Mouse (Mus musculus) heart, adult 2 months (tissue): ENCODE measurements around the gene Shld1. TPM values are rescaled to one million over a fixed set of nuclear protein-coding genes. Genes with fewer than 3 reads are reported as not detected.
A peak's percentile ranks its signal among the peaks of the same experiment; 100 is the strongest.

ENCODE experiments used
- DNase-seq, 2 experiments: peaks; one replicate each; pipeline ENCODE4 v3.0.0; 2021
- H3K27ac ChIP-seq: fragments of 200-600 bp; 2 replicates; pipeline ENCODE4 v1.8.1; 2022
- H3K27me3 ChIP-seq: fragments of 200-500 bp; 2 replicates; pipeline ENCODE4 v1.6.1; 2012; ENCODE audit warnings: mild to moderate bottlenecking, low read length, inconsistent platforms, mixed read lengths; ENCODE audit not compliant: control insufficient read depth, insufficient read depth
- H3K36me3 ChIP-seq: fragments of 200-500 bp; 2 replicates; pipeline ENCODE4 v1.6.1; 2012; ENCODE audit warnings: low read length, inconsistent platforms; ENCODE audit not compliant: control insufficient read depth, insufficient read depth
- H3K4me1 ChIP-seq: fragments of 200-500 bp; 2 replicates; pipeline ENCODE4 v1.6.1; 2011; ENCODE audit warnings: low read length; ENCODE audit not compliant: control insufficient read depth, insufficient read depth
- H3K4me3 ChIP-seq: fragments of 200-600 bp; 2 replicates; pipeline ENCODE4 v1.8.1; 2022
- H3K79me2 ChIP-seq: fragments of 200-500 bp; replicated peaks from 2 replicates; pipeline ENCODE4 v1.6.1; 2012; ENCODE audit warnings: mild to moderate bottlenecking, inconsistent platforms, low read length, moderate library complexity, mixed read lengths; ENCODE audit not compliant: control insufficient read depth, insufficient read depth
- H3K9ac ChIP-seq: fragments of 200-500 bp; 2 replicates; pipeline ENCODE4 v1.6.1; 2012; ENCODE audit warnings: low read depth, mild to moderate bottlenecking, control low read depth, inconsistent platforms, low read length, mixed read lengths
- CTCF ChIP-seq: fragments of 200-600 bp; IDR thresholded peaks from 2 replicates; pipeline ENCODE4 v1.8.1; 2022; ENCODE audit warnings: antibody characterized with exemption, mild to moderate bottlenecking, moderate library complexity
- EP300 ChIP-seq: fragments of 200-500 bp; IDR thresholded peaks from 2 replicates; pipeline ENCODE4 v1.6.1; 2011; ENCODE audit warnings: low read depth, low read length, control low read depth; ENCODE audit not compliant: insufficient read depth
- POLR2A ChIP-seq: fragments of 200-500 bp; IDR thresholded peaks from 2 replicates; pipeline ENCODE4 v1.6.1; 2011; ENCODE audit warnings: mild to moderate bottlenecking, low read depth, low read length, control low read depth; ENCODE audit not compliant: insufficient read depth
- WGBS: fragments of 180-500 bp; shearing (Covaris S2); methylation state at CpG from one replicate; pipeline ENCODE4 v1.1.7; 2018; 5-methylcytosine and 5-hydroxymethylcytosine counted together
- intact Hi-C: fragments of 180-260 bp; cut with DNase I; formaldehyde crosslinking; loops from one replicate; pipeline ENCODE4 v1.15.1; 2025
- polyA plus RNA-seq: library from polyadenylated mRNA; depleted of rRNA; stranded (reverse); fragments of >200 nt; gene quantifications from 2 replicates; pipeline ENCODE4 v1.2.3, GENCODE M21; 2012
- total RNA-seq, 2 experiments: library from RNA; stranded (reverse); gene quantifications; 2 replicates each; pipeline ENCODE4 v1.2.3; 2021

The Shld1 gene
- total and polyA plus RNA-seq, 3 experiments: 34.8 to 57.6 (median 37.8) TPM

DNA sequence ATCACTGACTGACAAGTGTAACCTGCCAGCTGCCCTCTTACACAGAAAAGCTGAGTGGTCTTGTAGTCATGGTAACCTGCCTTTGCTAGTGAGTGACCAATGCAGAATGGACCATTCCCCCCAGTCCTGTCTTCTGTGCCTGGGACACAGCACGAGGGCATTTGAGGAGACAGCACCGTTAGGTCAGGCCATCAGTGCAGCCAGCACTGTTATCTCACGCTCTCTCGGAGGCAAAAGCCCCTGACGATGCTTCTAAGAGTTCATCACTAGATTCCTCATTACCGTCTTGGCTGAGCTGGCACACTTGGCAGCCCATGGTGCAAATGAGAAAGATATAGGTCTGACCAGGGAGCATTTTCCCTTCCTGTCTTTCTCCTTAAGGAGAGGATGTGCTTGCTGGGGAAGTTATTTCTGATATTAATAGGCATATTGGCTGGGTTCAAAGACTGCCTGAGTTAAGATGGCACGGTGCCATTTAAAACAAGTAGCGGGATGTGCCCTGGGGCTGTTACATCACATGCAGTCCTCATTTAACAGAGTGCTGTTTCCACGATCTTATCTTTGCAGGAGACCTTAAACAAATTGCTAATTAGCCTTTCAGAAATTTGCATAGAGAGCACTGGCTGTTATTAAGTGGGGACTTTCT, 34.3 kb downstream of the Shld1 start:
- Histone ChIP-seq H3K27ac (no peak overlapping the region), H3K4me3 (no peak overlapping the region), H3K79me2 (peaks cover 1% of the 10 kb centered on the region; the same call in 1 of the 2 replicates), H3K4me1 (peaks cover 8% of the 10 kb centered on the region), H3K27me3 (no peaks in the 10 kb centered on the region), H3K9ac (no peak overlapping the region; the same call in 1 of the 2 replicates), H3K36me3 (peaks cover 6% of the 10 kb centered on the region; the same call in 1 of the 2 replicates)
- intact Hi-C loops: no loop called here
- TF ChIP-seq CTCF (no peak), EP300 (no peak), POLR2A (no peak)
- WGBS: 8% methylated on average over 9 of the region's 9 CpGs
- DNase-seq: peak in 1 of 2 experiments; percentile 20

GRCm38 (mm10) chr2:132721844-132722243, 35.1 kb downstream of the Shld1 start:
- peaks cover 6% of the 10 kb centered on the region; the same call in 1 of the 2 replicates for H3K36me3 ChIP-seq
- H3K4me3 ChIP-seq: no peak overlapping the region
- intact Hi-C loops: no loop called here
- H3K79me2 ChIP-seq: peaks cover 1% of the 10 kb centered on the region; the same call in 1 of the 2 replicates
- WGBS: 97% methylated on average over 2 of the region's 2 CpGs
- DNase-seq: no peak
- peaks cover 7% of the 10 kb centered on the region for H3K4me1 ChIP-seq
- H3K27ac ChIP-seq: no peak overlapping the region
- H3K9ac ChIP-seq: no peak overlapping the region
- TF ChIP-seq POLR2A (no peak), EP300 (no peak), CTCF (no peak)
- H3K27me3 ChIP-seq: no peaks in the 10 kb centered on the region

- TF ChIP-seq EP300 (no peak), CTCF (no peak), POLR2A (no peak)
- WGBS: 69% methylated on average over 5 of the region's 5 CpGs
- no peak overlapping the region for H3K9ac ChIP-seq
- peaks cover 6% of the 10 kb centered on the region; the same call in 1 of the 2 replicates for H3K36me3 ChIP-seq
- peaks cover 1% of the 10 kb centered on the region; the same call in 1 of the 2 replicates for H3K79me2 ChIP-seq
- H3K27ac ChIP-seq: no peak overlapping the region
- H3K4me1 ChIP-seq: peaks cover 7% of the 10 kb centered on the region
- no peaks in the 10 kb centered on the region for H3K27me3 ChIP-seq
- DNase-seq: no peak
- H3K4me3 ChIP-seq: no peak overlapping the region
- intact Hi-C loops: no loop called here
Observed at GRCm38 (mm10) chr2:132723958-132724431, 37.3 kb downstream of the Shld1 start.

DNA sequence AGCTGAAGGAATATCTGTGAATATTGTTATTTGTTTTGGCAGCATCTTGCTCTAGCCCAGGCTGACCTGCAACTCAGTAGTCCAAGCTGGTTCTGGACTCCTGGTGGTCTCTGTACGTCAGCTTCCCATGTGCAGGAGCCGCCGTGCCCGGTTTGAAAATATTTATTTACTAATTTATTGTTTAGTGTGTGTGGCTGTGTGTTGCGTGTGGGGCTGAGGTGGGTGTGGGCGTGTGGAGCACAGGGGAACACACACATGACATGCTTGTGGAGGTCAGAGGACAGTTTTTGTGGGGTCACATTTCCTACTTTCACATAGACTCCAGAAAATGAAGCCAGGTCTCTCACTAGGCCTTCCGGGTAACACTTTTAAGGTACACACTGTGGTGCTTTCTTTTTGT, 37.8 kb downstream of the Shld1 start:
- H3K9ac ChIP-seq: no peak overlapping the region
- TF ChIP-seq EP300 (no peak), POLR2A (no peak), CTCF (no peak)
- peaks cover 6% of the 10 kb centered on the region; the same call in 1 of the 2 replicates for H3K36me3 ChIP-seq
- intact Hi-C loops: no loop called here
- no peak overlapping the region for H3K27ac ChIP-seq
- 93% methylated on average over 7 of the region's 7 CpGs for WGBS
- no peaks in the 10 kb centered on the region for H3K27me3 ChIP-seq
- peaks cover 1% of the 10 kb centered on the region; the same call in 1 of the 2 replicates for H3K79me2 ChIP-seq
- no peak for DNase-seq
- H3K4me3 ChIP-seq: no peak overlapping the region
- H3K4me1 ChIP-seq: peaks cover 7% of the 10 kb centered on the region

GRCm38 (mm10) chr2:132725376-132725905, 38.7 kb downstream of the Shld1 start:
- peaks cover 6% of the 10 kb centered on the region; the same call in 1 of the 2 replicates for H3K36me3 ChIP-seq
- no peak overlapping the region for H3K9ac ChIP-seq
- 86% methylated on average over 9 of the region's 9 CpGs for WGBS
- intact Hi-C loops: no loop called here
- H3K4me3 ChIP-seq: no peak overlapping the region
- peaks cover 7% of the 10 kb centered on the region for H3K4me1 ChIP-seq
- H3K27ac ChIP-seq: no peak overlapping the region
- TF ChIP-seq EP300 (no peak), POLR2A (no peak), CTCF (no peak)
- H3K79me2 ChIP-seq: peaks cover 1% of the 10 kb centered on the region; the same call in 1 of the 2 replicates
- no peaks in the 10 kb centered on the region for H3K27me3 ChIP-seq
- DNase-seq: no peak

DNA sequence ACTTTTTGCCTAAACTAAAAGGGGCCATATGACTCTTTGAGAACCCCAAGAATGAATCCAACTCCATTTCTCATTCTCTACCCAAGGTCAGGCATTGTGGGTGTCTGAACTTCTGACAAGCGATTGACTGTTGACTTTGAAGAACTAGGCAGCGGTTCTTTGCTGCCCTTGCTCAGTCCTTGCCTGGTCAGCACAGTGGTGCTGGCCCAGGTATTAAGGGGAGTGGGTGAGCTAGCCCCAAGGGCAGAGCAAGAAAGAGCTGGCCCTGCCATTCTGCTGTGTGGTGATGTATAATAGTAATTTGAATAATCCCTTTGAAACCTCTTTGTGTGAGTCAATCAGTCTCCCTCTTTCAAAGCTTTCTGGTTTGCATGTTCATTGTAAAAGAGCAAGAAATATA, 39.4 kb downstream of the Shld1 start:
- WGBS: 97% methylated on average over 2 of the region's 2 CpGs
- TF ChIP-seq CTCF (no peak), POLR2A (no peak), EP300 (no peak)
- H3K27me3 ChIP-seq: no peaks in the 10 kb centered on the region

More for the DNA sequence above, 39.4 kb downstream of the Shld1 start:
- Histone ChIP-seq H3K9ac (no peak overlapping the region), H3K36me3 (peaks cover 2% of the 10 kb centered on the region; the same call in 1 of the 2 replicates), H3K79me2 (peaks cover 1% of the 10 kb centered on the region; the same call in 1 of the 2 replicates), H3K4me1 (peaks cover 3% of the 10 kb centered on the region; the same call in 1 of the 2 replicates), H3K4me3 (no peak overlapping the region), H3K27ac (no peak overlapping the region)
- DNase-seq: no peak
- intact Hi-C loops: no loop called here
